Mouse (Mus musculus): ENCODE data around the gene Kcnmb3. TPM values are rescaled to one million over a fixed set of nuclear protein-coding genes. Genes with fewer than 3 reads are reported as not detected.

Gene Kcnmb3
- total RNA-seq (2023) = 0.31 to 1.4 TPM (median 0.69 TPM) in 3 of 4 replicates, not detected in the other

DNA sequence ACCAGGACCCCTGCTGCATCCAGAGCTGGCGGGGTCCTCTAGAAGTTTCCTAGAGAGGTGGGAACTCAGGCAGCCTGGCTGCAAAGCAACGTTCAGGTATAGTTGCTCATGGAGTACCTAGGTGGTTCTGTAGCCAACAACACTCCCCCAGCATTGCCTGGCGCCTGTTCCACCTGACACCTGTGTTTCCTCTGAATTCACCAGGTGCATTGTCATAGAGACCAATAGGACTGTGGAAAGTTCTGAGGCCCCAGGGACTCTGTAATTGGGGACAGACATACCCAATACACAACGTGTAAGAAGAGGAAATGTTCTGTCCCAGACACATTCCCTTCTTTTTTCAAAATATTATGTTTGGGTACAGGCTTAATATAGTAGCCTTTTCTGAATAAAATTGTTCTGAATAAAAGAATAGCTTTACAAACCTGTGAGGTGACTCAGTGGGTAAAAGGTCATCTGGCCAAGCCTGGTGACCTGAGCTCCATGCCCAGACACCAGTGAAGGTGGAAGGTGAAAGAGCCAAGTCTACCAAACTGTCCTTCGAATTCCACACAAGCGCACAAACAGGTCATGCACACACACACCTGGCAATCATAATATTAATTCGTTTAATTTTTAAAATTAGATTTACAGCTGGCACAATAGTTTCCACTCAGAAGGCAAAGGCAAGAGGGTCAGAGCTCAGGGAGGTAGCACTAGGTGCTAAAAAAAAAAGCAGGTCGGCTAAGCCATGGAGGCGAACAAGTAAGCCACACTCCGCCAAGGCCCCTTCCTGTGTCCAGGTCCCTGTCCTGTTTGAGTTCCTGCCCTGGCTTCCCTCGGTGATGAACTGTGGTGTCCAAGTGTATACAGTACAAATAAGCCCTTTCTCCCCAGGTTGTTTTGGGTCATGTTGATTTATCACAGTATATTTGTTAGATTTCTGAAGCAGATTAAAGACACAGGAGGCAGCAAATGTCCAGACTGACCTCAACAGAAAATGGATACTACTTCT, at the start of gene Kcnmb3:
TSS of gene Kcnmb3 (minus strand) at position 135 of the 994 bp plus-strand sequence.

DNA sequence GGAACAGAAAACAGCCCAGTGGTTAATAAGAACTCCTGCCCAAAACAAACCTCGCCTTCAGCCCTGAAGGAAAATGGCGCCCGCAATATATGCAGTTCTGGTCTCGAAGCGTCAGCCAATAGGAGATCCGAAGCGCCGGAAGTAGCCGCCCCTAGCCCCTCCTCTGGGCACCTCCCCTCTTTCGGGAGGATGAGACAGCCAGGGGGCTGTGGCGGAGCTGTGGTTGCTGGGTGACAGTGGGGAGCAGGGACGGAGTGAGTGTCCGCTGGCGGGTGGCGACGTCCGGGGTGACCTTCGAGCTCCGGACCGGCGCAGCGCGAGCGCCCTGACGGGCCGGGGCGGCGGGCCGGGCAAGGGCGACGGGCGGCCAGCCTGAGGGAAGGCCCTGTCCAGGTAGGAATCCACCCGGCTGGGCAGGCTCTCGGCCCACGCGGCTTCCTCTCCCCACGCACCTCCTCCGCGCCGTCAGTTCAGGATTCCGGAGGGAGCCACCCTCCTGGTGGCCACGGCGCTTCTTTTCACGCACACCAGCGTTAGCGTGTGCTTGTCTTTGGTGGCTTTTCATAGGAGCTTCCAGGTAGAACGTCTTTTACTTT, 37.4 kb upstream of the Kcnmb3 start, which contains the start of gene Mfn1:
TSS of gene Mfn1 (plus strand) at position 163 of the 596 bp plus-strand sequence.

DNA sequence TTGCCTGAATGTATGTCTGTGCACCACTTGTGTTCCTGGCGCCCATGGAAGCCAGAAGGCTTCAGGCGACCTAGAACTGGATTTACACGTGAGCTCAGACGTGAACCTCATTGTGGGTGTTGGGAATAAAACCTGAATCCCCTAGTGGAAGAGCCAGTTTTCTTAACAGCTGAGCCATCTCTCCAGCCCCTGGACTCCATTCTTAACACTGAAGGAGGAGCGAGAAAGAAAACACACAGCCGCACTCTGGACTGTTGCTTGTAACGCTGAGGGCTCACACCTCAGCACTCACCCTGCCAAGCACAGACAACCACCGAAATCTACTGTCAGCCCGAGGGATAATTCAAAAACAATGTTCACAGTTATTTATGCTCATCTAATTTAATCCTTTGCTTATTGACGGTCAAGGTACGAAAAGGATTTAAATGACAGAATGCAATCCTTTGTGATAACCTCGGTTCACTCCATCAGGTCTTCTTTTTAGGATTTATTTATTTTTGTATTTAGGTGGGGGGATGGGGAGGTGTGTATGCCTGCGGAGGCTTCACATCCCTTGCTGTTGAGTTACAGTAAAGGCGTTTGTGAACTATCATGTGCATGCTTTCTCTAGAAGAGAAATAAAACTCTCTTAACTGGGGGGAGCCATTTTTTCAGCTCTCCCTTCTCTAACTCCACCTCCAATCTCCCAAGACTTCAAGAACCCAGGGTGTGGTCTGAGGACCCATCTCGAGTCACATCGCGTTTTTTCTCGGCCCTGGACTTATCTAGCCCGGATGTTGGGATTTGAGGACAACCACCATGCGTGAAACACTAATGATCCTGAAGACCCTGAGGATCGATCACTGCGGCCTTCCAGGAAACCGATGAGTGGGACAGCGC, 17.7 kb upstream of the Kcnmb3 start, which contains the start of gene Zfp639:
TSS of gene Zfp639 (plus strand) at position 764 of the 879 bp plus-strand sequence.

Other genes starting within 250 kb of the Kcnmb3 start
- gene Zmat3, start 126.2 kb downstream of the Kcnmb3 start, total RNA-seq (2023) = 5.8 to 6.3 TPM (median 6.1 TPM) in 4 replicates
- 52.0 to 71.8 TPM (median 55.0 TPM) in 4 replicates for gene Pik3ca, start 94.6 kb downstream of the Kcnmb3 start, total RNA-seq (2023)
- 45.7 to 50.7 TPM (median 49.2 TPM) in 4 replicates for gene Zfp639, start 18.0 kb upstream of the Kcnmb3 start, total RNA-seq (2023)
- 30.4 to 36.7 TPM (median 32.8 TPM) in 4 replicates for gene Mfn1, start 37.2 kb upstream of the Kcnmb3 start, total RNA-seq (2023)
- gene Gnb4, start 124.4 kb upstream of the Kcnmb3 start, total RNA-seq (2023) = 23.5 to 30.0 TPM (median 26.9 TPM) in 4 replicates
- 54.7 to 71.5 TPM (median 65.0 TPM) in 4 replicates for gene Actl6a, start 214.1 kb upstream of the Kcnmb3 start, total RNA-seq (2023)
- gene Ndufb5, start 244.8 kb upstream of the Kcnmb3 start, total RNA-seq (2023) = 68.2 to 74.3 TPM (median 69.7 TPM) in 4 replicates
- 6.4 to 9.6 TPM (median 8.3 TPM) in 4 replicates for gene Mrpl47, start 245.4 kb upstream of the Kcnmb3 start, total RNA-seq (2023)

All from B cell, adult 62 days (primary cell).